Mouse (Mus musculus) forebrain, embryonic 10.5 days (tissue): ENCODE measurements at regions not wholly inside any gene's neighbourhood (a gene's known extent, or its start where the extent isn't known, plus 50 kb on each side); places are given as distances from the start of the nearest gene placed in this dataset.

Source experiments
- DNase-seq: peaks from one replicate; pipeline ENCODE4 v3.0.0-alpha.2; 2017; ENCODE audit warnings: low spot score; ENCODE audit errors: extremely low spot score
- H3K27ac ChIP-seq: fragments of 300-500 bp; sonication (generic); 2 replicates; pipeline ENCODE4 v1.5.1; 2016; ENCODE audit warnings: mild to moderate bottlenecking
- H3K27me3 ChIP-seq: fragments of 300-500 bp; sonication (generic); 2 replicates; pipeline ENCODE4 v1.6.1; 2016; ENCODE audit warnings: mild to moderate bottlenecking; ENCODE audit not compliant: poor library complexity, severe bottlenecking
- H3K36me3 ChIP-seq: fragments of 300-500 bp; sonication (generic); replicated peaks from 2 replicates; pipeline ENCODE4 v1.6.1; 2016; ENCODE audit warnings: mild to moderate bottlenecking, moderate library complexity
- H3K4me1 ChIP-seq: fragments of 300-500 bp; sonication (generic); 2 replicates; pipeline ENCODE4 v1.6.1; 2016
- H3K4me3 ChIP-seq: fragments of 300-500 bp; sonication (generic); 2 replicates; pipeline ENCODE4 v1.5.1; 2016; ENCODE audit warnings: mild to moderate bottlenecking, moderate library complexity
- H3K9me3 ChIP-seq: fragments of 300-500 bp; sonication (generic); 2 replicates; pipeline ENCODE4 v1.6.1; 2016; ENCODE audit warnings: mild to moderate bottlenecking, moderate library complexity
- whole genome bisulfite sequencing: fragments of 180-500 bp; shearing (Covaris S2); methylation state at CpG from one replicate; pipeline ENCODE4 v1.1.7; 2016; 5-methylcytosine and 5-hydroxymethylcytosine counted together

GRCm38 (mm10) chr11:44349546-44349945 lies 50.3 kb upstream of the Il12b start:
- H3K27ac ChIP-seq: no peak overlapping the region
- H3K4me1 ChIP-seq: no peaks in the 10 kb centered on the region
- no peak overlapping the region for H3K4me3 ChIP-seq
- DNase-seq: no peak
- H3K9me3 ChIP-seq: no peaks in the 10 kb centered on the region
- H3K27me3 ChIP-seq: no peaks in the 10 kb centered on the region
- WGBS: 87% methylated on average over 8 of the region's 8 CpGs
- H3K36me3 ChIP-seq: no peaks in the 10 kb centered on the region
